Mouse (Mus musculus): ENCODE data around the gene Notum.

- no peak for TF ChIP-seq POLR2A (IDR thresholded peaks at IDR 0.05; ENCODE audit: control insufficient read depth, extremely low read depth, insufficient read depth, low read length, poor library complexity)
- no peak for TF ChIP-seq CTCF (IDR thresholded peaks at IDR 0.05; ENCODE audit: borderline replicate concordance, control insufficient read depth, extremely low read depth, insufficient read depth, low read length, poor library complexity)
Measured at GRCm38 (mm10) chr11:120662759-120663158, 1.8 kb upstream of the Notum start.

Data from thymus, adult 2 months (tissue).